Mouse (Mus musculus) layer of hippocampus, adult 11-12 months (tissue): ENCODE data around the gene Tnk1.

Experiments used
- DNase-seq: peaks from one replicate; pipeline ENCODE4 v3.0.0; 2022; ENCODE audit warnings: low spot score

Tnk1 gene

GRCm38 (mm10) chr11:69803328-69803727 lies 55.2 kb downstream of the Tnk1 start:
- DNase-seq: no peak

- DNase-seq: peak; percentile 76
Measured at GRCm38 (mm10) chr11:69802648-69803105, 55.9 kb downstream of the Tnk1 start.

DNA sequence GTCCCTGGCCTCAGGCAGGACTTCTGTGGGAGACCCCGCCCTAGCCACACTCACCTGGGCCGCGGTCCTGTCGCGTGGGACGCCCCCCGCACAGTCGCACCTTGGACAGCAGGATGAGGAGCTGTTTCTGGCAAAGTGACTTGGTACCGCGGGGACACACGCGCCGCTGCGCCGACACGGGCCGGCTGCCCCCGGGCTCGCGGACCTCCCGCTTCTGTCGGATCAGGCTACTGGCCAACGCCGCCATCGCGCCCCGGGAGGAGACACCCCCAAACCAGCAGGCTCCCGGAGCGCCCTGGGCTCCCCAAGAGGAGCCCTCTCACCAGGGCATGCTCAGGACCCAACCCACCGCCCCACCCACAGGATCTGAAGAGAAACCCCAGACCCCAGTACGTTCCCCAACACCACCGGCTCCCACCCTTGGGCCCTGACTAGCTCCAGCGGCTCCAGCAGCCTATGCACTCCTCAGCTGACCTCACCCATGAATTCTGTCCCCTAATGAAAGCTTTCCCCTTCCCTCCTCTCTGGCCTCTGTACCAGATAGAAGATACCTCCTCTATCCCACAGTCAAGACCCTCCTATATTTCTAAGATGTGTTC lies 57.1 kb downstream of the Tnk1 start, which contains the start of gene Fgf11:
Gene Fgf11 (minus strand): TSS at position 479 of the 599 bp plus-strand sequence.
- DNase-seq: no peak
